Mouse (Mus musculus) forebrain, postnatal 0 days (tissue): Measurements from ENCODE around the gene Slc52a3. TPM values are rescaled to one million over a fixed set of nuclear protein-coding genes. Genes with fewer than 3 reads are reported as not detected.
A peak's percentile ranks its signal among the peaks of the same experiment; 100 is the strongest.

Source experiments
- ATAC-seq: fragments of 200-750 bp; cut with Nextera tagmentation; 2 replicates; pipeline ENCODE4 v1.8.0; 2017; ENCODE audit warnings: mild to moderate bottlenecking, moderate library complexity
- DNase-seq: peaks from one replicate; pipeline ENCODE4 v3.0.0-alpha.2; 2015
- H3K27ac ChIP-seq: fragments of 300-500 bp; sonication (generic); 2 replicates; pipeline ENCODE4 v1.5.1; 2014; ENCODE audit warnings: low read depth, mild to moderate bottlenecking, antibody characterized with exemption, low read length, moderate library complexity, mixed read lengths
- H3K27me3 ChIP-seq: fragments of 300-500 bp; sonication (generic); 2 replicates; pipeline ENCODE4 v1.6.1; 2014; ENCODE audit warnings: mild to moderate bottlenecking, low read length, mixed read lengths; ENCODE audit not compliant: insufficient read depth
- H3K36me3 ChIP-seq: fragments of 300-500 bp; sonication (generic); 2 replicates; pipeline ENCODE4 v1.6.1; 2014; ENCODE audit warnings: mild to moderate bottlenecking, moderate library complexity; ENCODE audit not compliant: insufficient read depth
- H3K4me1 ChIP-seq: fragments of 300-500 bp; sonication (generic); 2 replicates; pipeline ENCODE4 v1.6.1; 2014; ENCODE audit warnings: antibody characterized with exemption; ENCODE audit not compliant: insufficient read depth
- H3K4me2 ChIP-seq: fragments of 300-500 bp; sonication (generic); 2 replicates; pipeline ENCODE4 v1.6.1; 2014; ENCODE audit warnings: low read depth, mild to moderate bottlenecking, moderate library complexity
- H3K4me3 ChIP-seq: fragments of 300-500 bp; sonication (generic); 2 replicates; pipeline ENCODE4 v1.5.1; 2014; ENCODE audit warnings: low read depth, low read length, mixed read lengths
- H3K9ac ChIP-seq: fragments of 300-500 bp; sonication (generic); 2 replicates; pipeline ENCODE4 v1.6.1; 2014; ENCODE audit warnings: mild to moderate bottlenecking
- H3K9me3 ChIP-seq: fragments of 300-500 bp; sonication (generic); 2 replicates; pipeline ENCODE4 v1.6.1; 2016; ENCODE audit warnings: low read length
- CTCF ChIP-seq: sonication (generic); IDR thresholded peaks from 2 replicates; pipeline ENCODE4 v1.5.1; 2016; ENCODE audit warnings: antibody characterized with exemption, control low read depth, low read depth
- WGBS: fragments of 180-500 bp; shearing (Covaris S2); extraction: QIAGEN DNeasy Blood & Tissue Kit; methylation state at CpG from one replicate; pipeline ENCODE4 v1.1.7; 2014; 5-methylcytosine and 5-hydroxymethylcytosine counted together
- polyA plus RNA-seq: library from polyadenylated mRNA; unstranded; fragments of >200 nt; fragmentation: Nextera tagmentation; extraction: Ambion mirVana; gene quantifications from 2 replicates; pipeline ENCODE4 v1.2.1, GENCODE M21; 2015
- total RNA-seq: library from RNA; depleted of rRNA; stranded (reverse); fragments of >200 nt; gene quantifications from 2 replicates; pipeline ENCODE4 v1.2.3, GENCODE M21; 2014

The Slc52a3 gene
- total and polyA plus RNA-seq, 2 experiments from 2014 or later, result 2.0 to 2.2 TPM

DNA sequence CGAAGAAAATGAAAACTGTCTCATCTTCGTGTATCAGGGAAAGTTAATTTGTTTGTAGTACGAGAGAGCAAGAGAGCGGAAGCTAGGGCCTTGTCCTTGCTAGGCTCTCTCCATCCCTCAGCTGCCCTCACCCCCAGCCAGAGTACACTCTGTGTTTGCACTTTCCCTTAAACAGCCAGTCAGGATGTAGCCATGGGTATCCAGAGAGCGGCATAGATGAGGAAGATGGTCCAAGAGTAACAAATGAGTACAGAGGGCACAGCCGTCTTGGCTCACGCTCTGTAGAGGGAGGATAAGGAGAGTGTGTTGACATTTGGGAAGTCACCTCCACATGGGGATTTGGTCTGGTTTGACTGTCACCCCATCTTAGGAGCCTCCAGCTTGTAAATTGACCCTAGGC is 14.3 kb downstream of the Slc52a3 start:
- DNase-seq (no peak), ATAC-seq (no peak)
- no peak overlapping the region for H3K9ac ChIP-seq
- no peak overlapping the region for H3K27ac ChIP-seq
- H3K4me3 ChIP-seq, result no peak overlapping the region
- H3K4me2 ChIP-seq, result no peak overlapping the region
- no peaks in the 10 kb centered on the region for H3K9me3 ChIP-seq
- H3K4me1 ChIP-seq, result no peaks in the 10 kb centered on the region
- no peaks in the 10 kb centered on the region for H3K27me3 ChIP-seq
- WGBS, result 88% methylated on average over 7 of the region's 7 CpGs
- no peak for TF ChIP-seq CTCF
- no peaks in the 10 kb centered on the region for H3K36me3 ChIP-seq

GRCm38 (mm10) chr2:152011724-152012123 is 15.4 kb downstream of the Slc52a3 start:
- Histone ChIP-seq H3K9ac (no peak overlapping the region), H3K9me3 (no peaks in the 10 kb centered on the region), H3K27me3 (no peaks in the 10 kb centered on the region), H3K27ac (no peak overlapping the region), H3K4me2 (no peak overlapping the region), H3K4me3 (no peak overlapping the region), H3K36me3 (no peaks in the 10 kb centered on the region), H3K4me1 (no peaks in the 10 kb centered on the region)
- ATAC-seq (peak; percentile 53; the same call in 1 of the 2 replicates), DNase-seq (no peak)
- 24% methylated on average over 2 of the region's 2 CpGs for WGBS
- peak; percentile 49 for TF ChIP-seq CTCF

GRCm38 (mm10) chr2:152012222-152012621 is 15.9 kb downstream of the Slc52a3 start:
- Histone ChIP-seq H3K4me1 (no peaks in the 10 kb centered on the region), H3K9ac (no peak overlapping the region), H3K4me3 (no peak overlapping the region), H3K27ac (no peak overlapping the region), H3K9me3 (no peaks in the 10 kb centered on the region), H3K36me3 (no peaks in the 10 kb centered on the region), H3K27me3 (no peaks in the 10 kb centered on the region), H3K4me2 (no peak overlapping the region)
- DNase-seq (no peak), ATAC-seq (no peak)
- WGBS, result 78% methylated on average over 4 of the region's 4 CpGs
- no peak for TF ChIP-seq CTCF

- no peak overlapping the region for H3K4me3 ChIP-seq
- H3K36me3 ChIP-seq, result no peaks in the 10 kb centered on the region
- ATAC-seq (no peak), DNase-seq (no peak)
- no peak overlapping the region for H3K27ac ChIP-seq
- H3K27me3 ChIP-seq, result no peaks in the 10 kb centered on the region
- no peak for TF ChIP-seq CTCF
- H3K9me3 ChIP-seq, result no peaks in the 10 kb centered on the region
- H3K9ac ChIP-seq, result no peak overlapping the region
- no peak overlapping the region for H3K4me2 ChIP-seq
- H3K4me1 ChIP-seq, result no peaks in the 10 kb centered on the region
- 78% methylated on average over 2 of the region's 2 CpGs for WGBS
These were observed 16.4 kb downstream of the Slc52a3 start for GRCm38 (mm10) chr2:152012701-152013100.

DNA sequence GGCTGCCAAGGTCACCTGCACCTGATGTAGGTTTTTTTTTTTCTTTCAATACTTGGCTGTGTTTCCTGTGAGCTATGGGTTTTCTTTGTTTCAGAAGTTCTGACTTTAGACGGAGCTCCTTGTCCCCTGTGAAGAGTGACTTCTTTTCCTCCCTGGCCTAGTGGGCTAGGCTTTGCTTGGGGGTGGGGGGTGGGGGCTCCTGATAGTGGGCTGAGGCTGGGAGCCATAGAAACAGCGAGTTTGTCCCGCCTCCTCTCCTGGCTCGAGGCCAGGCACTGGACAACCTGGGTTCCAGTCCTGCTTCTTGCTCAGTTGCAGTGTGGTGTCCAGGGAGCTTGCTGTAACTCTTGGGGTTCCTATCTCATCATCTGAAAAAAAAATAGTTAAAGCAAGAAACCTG is 19.7 kb downstream of the Slc52a3 start:
- H3K9me3 ChIP-seq, result no peaks in the 10 kb centered on the region
- WGBS, result 31% methylated on average over 4 of the region's 4 CpGs
- H3K9ac ChIP-seq, result no peak overlapping the region
- H3K4me1 ChIP-seq, result no peaks in the 10 kb centered on the region
- ATAC-seq (no peak), DNase-seq (no peak)
- TF ChIP-seq CTCF, result no peak
- H3K27ac ChIP-seq, result no peak overlapping the region
- no peaks in the 10 kb centered on the region for H3K27me3 ChIP-seq
- no peak overlapping the region for H3K4me2 ChIP-seq
- no peak overlapping the region for H3K4me3 ChIP-seq
- no peaks in the 10 kb centered on the region for H3K36me3 ChIP-seq

DNA sequence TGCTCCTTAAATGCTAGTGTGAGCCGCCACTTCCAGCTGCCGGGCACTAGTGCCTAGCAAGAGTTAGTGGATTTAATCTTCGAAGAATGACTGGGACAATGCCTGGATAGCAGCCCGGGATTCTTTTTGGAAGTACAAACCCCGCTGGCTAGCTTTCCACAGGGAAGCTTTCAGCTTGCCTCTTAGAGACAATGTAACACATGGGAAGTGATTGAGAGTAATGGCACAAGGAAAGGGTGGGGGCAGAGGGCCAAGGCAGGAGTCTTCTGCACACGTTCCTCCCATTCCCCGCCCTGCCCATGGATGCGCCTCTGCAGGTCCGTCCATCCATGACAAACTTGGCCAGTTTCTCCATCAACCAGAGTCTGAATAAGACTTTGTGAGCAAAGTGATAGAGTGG is 20.4 kb downstream of the Slc52a3 start:
- no peak for TF ChIP-seq CTCF
- no peaks in the 10 kb centered on the region for H3K27me3 ChIP-seq
- WGBS, result 37% methylated on average over 9 of the region's 9 CpGs
- ATAC-seq (no peak), DNase-seq (no peak)
- H3K4me1 ChIP-seq, result no peaks in the 10 kb centered on the region
- no peak overlapping the region for H3K9ac ChIP-seq
- no peaks in the 10 kb centered on the region for H3K36me3 ChIP-seq
- H3K4me2 ChIP-seq, result no peak overlapping the region
- no peak overlapping the region for H3K4me3 ChIP-seq
- H3K27ac ChIP-seq, result no peak overlapping the region
- H3K9me3 ChIP-seq, result no peaks in the 10 kb centered on the region

DNA sequence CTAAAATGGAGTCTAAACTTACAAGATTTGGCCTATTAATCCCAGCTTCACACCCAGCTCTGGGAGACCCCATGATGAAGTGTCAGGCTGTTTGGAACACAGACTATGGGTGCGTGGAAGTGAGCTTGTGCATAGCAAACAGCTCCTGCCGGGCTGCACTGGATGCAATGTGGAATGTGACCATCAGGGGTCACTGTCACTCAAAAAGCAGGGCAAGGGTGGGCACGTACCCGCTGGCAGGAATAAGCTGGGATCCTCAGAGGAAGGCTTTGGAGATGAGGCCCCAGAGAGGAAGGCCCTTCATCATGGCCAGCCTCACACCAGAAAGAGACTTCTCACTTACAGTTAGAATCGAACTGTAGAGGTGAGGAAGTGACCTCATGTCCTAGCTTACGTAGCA is 23.9 kb downstream of the Slc52a3 start:
- Histone ChIP-seq H3K9me3 (no peaks in the 10 kb centered on the region), H3K9ac (no peak overlapping the region), H3K36me3 (no peaks in the 10 kb centered on the region), H3K4me1 (no peaks in the 10 kb centered on the region), H3K4me3 (no peak overlapping the region), H3K27ac (no peak overlapping the region), H3K27me3 (no peaks in the 10 kb centered on the region), H3K4me2 (no peak overlapping the region)
- 23% methylated on average over 6 of the region's 6 CpGs for WGBS
- peak; percentile 82 for TF ChIP-seq CTCF
- ATAC-seq, result peak; percentile 75
- DNase-seq, result peak; percentile 70

DNA sequence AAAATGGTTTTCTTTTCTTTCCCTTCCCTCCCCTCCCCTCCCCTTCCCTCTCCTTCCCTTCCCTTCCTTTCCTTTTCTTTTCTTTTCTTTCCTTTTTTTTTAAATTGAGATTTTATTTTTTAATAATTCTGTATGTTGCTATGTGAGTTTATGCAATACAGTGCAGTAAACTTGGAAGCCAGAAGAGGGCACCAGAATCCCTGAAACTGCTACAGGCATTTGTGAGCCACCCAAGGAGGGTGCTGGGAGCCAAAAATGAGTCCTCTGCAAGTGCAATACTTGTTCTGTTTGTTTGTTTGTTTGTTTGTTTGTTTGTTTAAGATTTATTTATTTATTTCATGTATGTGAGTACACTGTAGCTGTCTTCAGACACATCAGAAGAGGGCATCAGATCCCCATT is 25.7 kb downstream of the Slc52a3 start:
- H3K36me3 ChIP-seq, result no peaks in the 10 kb centered on the region

More for the DNA sequence above, 25.7 kb downstream of the Slc52a3 start:
- Histone ChIP-seq H3K9me3 (no peaks in the 10 kb centered on the region), H3K4me1 (no peaks in the 10 kb centered on the region), H3K27me3 (no peaks in the 10 kb centered on the region), H3K27ac (no peak overlapping the region), H3K4me3 (no peak overlapping the region), H3K9ac (no peak overlapping the region), H3K4me2 (no peak overlapping the region)
- peak; percentile 27; the same call in 1 of the 2 replicates for TF ChIP-seq CTCF
- ATAC-seq (no peak), DNase-seq (no peak)
